Mouse (Mus musculus) CD4-positive naive resting alpha-beta T cell, adult 76 days (primary cell): ENCODE results near the gene Erv3. TPM values are rescaled to one million over a fixed set of nuclear protein-coding genes. Genes with fewer than 3 reads are reported as not detected.

ENCODE experiments used
- total RNA-seq: library from RNA; stranded (reverse); gene quantifications from one replicate; pipeline ENCODE4 v1.2.4, GENCODE M21; 2023

The Erv3 gene
- total RNA-seq = not detected

GRCm38 (mm10) chr2:131859721-131860120, at the start of gene Erv3:
Gene Erv3, minus strand, starts transcription at chr2:131859747.

Other genes with a start within 250 kb of the Erv3 start
- gene Prnp, start 50.2 kb upstream of the Erv3 start, total RNA-seq = 8.7 TPM
- not detected for gene Prn, start 50.2 kb upstream of the Erv3 start, total RNA-seq
- not detected for gene Prnd, start 91.1 kb upstream of the Erv3 start, total RNA-seq
- 138 TPM for gene Rassf2, start 170.5 kb upstream of the Erv3 start, total RNA-seq